Mouse (Mus musculus) testis, adult 2 months (tissue): Measurements from ENCODE around the gene Gm6408.

Experiments used
- CTCF ChIP-seq: fragments of 200-500 bp; IDR thresholded peaks from 2 replicates; pipeline ENCODE4 v1.5.1; 2012; ENCODE audit warnings: low read depth, mild to moderate bottlenecking, inconsistent platforms, low read length, moderate library complexity; ENCODE audit not compliant: control insufficient read depth, insufficient read depth, insufficient replicate concordance
- POLR2A ChIP-seq: fragments of 200-500 bp; IDR thresholded peaks from 2 replicates; pipeline ENCODE4 v1.6.1; 2012; ENCODE audit warnings: low read depth, mild to moderate bottlenecking, inconsistent platforms, low read length, moderate library complexity; ENCODE audit not compliant: control insufficient read depth

DNA sequence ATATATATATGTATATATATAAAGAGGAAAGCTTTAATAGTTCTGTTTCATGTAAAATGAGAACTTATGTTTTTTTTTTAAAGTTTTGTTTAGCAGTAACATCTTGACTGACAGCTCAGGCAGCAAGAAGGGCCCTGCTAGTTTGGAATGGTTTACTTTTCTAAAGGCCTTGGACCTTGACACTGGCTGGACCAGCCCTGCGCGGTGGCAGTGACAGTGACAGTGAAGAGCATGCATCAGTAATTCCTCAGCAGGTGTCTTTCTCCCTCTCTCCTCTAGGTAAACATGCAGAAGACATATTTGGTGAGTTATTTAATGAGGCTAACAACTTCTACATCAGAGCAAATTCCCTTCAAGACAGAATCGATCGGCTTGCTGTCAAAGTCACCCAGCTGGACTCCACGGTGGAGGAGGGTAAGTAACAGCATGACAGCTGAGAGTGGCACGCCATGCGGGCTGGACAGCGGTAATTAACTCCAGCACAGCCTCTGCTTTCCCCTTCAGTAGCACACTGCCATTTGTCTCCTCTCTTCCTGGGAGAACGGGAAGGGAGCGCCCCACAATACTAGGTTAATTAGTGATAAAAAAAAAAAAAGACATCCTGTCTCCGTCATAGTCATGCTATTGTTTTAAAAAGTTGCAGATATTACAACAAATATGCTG lies 30.0 kb upstream of the Gm6408 start:
- no peak for TF ChIP-seq CTCF
- no peak for TF ChIP-seq POLR2A
